Mouse (Mus musculus): ENCODE measurements around the gene Pla2g4e. TPM values are rescaled to one million over a fixed set of nuclear protein-coding genes. Genes with fewer than 3 reads are reported as not detected.

Gene Pla2g4e
- 0.10 and 0.19 TPM in 2 replicates for polyA plus RNA-seq (2015; fragmentation: Nextera tagmentation; extraction: Ambion mirVana)

GRCm38 (mm10) chr2:120244679-120245420, at the start of gene Pla2g4e:
Gene Pla2g4e, minus strand, starts transcription at chr2:120245335.
- WGBS: 5% methylated on average over 27 of the region's 27 CpGs
- H3K4me2 ChIP-seq (replicated peaks): peak within 1 kb of the TSS; percentile 77
- peak within 1 kb of the TSS; percentile 43; the same call in 1 of the 2 replicates for H3K9ac ChIP-seq
- peak; percentile 79 for ATAC-seq (ENCODE audit: low FRiP score, low read depth)
- peaks cover 5% of the 10 kb centered on the region for H3K4me1 ChIP-seq
- peak within 1 kb of the TSS; percentile 45 for H3K4me3 ChIP-seq
- H3K36me3 ChIP-seq: no peaks in the 10 kb centered on the region
- H3K9me3 ChIP-seq: no peaks in the 10 kb centered on the region
- no peak within 1 kb of the TSS for H3K27ac ChIP-seq
- peaks cover 37% of the 10 kb centered on the region for H3K27me3 ChIP-seq

- H3K9me3 ChIP-seq: no peaks in the 10 kb centered on the region
These were observed 46.4 kb upstream of the Pla2g4e start for GRCm38 (mm10) chr2:120291471-120292078.

DNA sequence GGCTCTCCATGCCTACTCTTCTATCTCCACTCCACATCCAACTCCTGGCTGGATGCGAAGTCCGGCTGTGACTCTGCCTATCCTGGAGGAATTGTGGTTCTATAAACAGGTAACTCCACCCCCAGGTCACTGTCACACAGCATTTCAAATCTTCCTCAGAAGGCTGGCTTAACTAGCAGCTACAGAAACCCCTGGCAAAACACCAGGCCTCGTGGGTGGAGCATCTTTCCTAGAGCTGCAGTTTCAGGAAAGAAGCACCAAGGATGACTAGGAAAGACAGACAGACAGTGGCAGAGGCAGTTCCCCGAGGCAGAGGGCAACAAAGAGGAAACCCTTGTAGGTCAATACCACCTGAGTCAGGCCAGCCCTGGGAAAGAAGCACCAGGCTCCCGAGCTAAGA, 43.9 kb upstream of the Pla2g4e start, which contains the start of gene Pla2g4d:
Gene Pla2g4d, minus strand, starts transcription at position 203 of the 400 bp plus-strand sequence.
- no peaks in the 10 kb centered on the region for H3K36me3 ChIP-seq
- H3K9me3 ChIP-seq: no peaks in the 10 kb centered on the region
- H3K9ac ChIP-seq: no peak within 1 kb of the TSS
- H3K4me3 ChIP-seq: no peak within 1 kb of the TSS
- no peak within 1 kb of the TSS for H3K4me2 ChIP-seq (replicated peaks)
- WGBS: 71% methylated on average over 5 of the region's 5 CpGs
- H3K27ac ChIP-seq: no peak within 1 kb of the TSS
- H3K4me1 ChIP-seq: no peaks in the 10 kb centered on the region
- H3K27me3 ChIP-seq: no peaks in the 10 kb centered on the region
- no peak for ATAC-seq (ENCODE audit: low FRiP score, low read depth)

More at GRCm38 (mm10) chr2:120291471-120292078, 46.4 kb upstream of the Pla2g4e start:
- 84% methylated on average over 8 of the region's 9 CpGs for WGBS
- Histone ChIP-seq H3K4me1 (no peaks in the 10 kb centered on the region), H3K27ac (no peak overlapping the region), H3K36me3 (no peaks in the 10 kb centered on the region), H3K4me3 (no peak overlapping the region), H3K4me2 (replicated peaks) (no peak overlapping the region), H3K27me3 (no peaks in the 10 kb centered on the region), H3K9ac (no peak overlapping the region)
- ATAC-seq (ENCODE audit: low FRiP score, low read depth): no peak

DNA sequence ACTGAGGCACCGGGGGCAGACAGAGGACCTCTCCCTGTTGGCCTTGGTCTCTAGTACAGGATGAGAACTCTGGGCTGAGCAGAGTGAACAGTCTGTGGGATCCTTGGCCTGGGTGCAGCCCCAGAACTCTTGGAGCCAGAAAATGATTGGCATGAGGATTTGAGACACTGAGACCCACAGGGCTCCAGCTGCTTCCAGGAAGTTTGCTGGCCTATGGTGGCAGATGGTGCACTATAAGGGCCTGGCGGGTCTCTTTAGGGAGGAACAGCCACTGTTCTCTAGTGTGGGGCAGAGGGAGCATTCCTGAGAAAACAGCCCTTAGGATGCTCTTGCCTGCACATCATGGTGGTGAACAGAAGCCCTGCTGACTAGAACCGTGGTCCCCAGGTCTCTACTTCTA, 43.3 kb upstream of the Pla2g4e start:
- no peak overlapping the region for H3K9ac ChIP-seq
- 84% methylated on average over 3 of the region's 3 CpGs for WGBS
- ATAC-seq (ENCODE audit: low FRiP score, low read depth): no peak
- no peaks in the 10 kb centered on the region for H3K36me3 ChIP-seq
- 0 out of 2 replicates have a peak, but pooled peaks cover under 1% of the 10 kb centered on the region for H3K4me1 ChIP-seq
- H3K9me3 ChIP-seq: no peaks in the 10 kb centered on the region
- H3K4me3 ChIP-seq: no peak overlapping the region
- H3K4me2 ChIP-seq (replicated peaks): no peak overlapping the region
- no peak overlapping the region for H3K27ac ChIP-seq
- no peaks in the 10 kb centered on the region for H3K27me3 ChIP-seq

GRCm38 (mm10) chr2:120285639-120286038, 40.5 kb upstream of the Pla2g4e start:
- no peak for ATAC-seq (ENCODE audit: low FRiP score, low read depth)
- Histone ChIP-seq H3K4me3 (no peak overlapping the region), H3K4me2 (replicated peaks) (no peak overlapping the region), H3K9me3 (no peaks in the 10 kb centered on the region), H3K4me1 (peaks cover 5% of the 10 kb centered on the region; the same call in 1 of the 2 replicates), H3K27ac (no peak overlapping the region), H3K27me3 (no peaks in the 10 kb centered on the region), H3K9ac (no peak overlapping the region), H3K36me3 (no peaks in the 10 kb centered on the region)
- WGBS: 79% methylated on average over 4 of the region's 4 CpGs

DNA sequence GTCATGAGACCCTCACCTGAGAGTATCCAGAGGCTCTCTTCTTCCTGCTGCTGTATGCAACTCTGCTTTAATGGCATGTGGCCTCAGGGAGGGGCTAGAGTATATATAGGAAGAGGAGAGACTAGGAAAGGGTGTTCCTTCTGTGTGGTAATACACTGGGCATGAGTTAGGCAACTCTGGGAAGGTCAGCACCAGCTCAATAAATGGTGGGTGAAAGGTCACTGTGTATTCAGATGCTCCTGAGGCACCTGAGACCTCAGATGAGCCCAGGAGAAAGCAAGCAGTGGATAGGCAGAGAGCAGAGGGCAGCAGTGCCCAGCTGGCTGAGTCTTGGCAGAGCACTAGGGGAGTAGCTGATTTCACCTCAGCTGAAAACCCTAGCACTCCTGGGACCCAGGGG, 39.6 kb upstream of the Pla2g4e start:
- H3K4me2 ChIP-seq (replicated peaks): no peak overlapping the region
- ATAC-seq (ENCODE audit: low FRiP score, low read depth): no peak
- no peaks in the 10 kb centered on the region for H3K27me3 ChIP-seq
- H3K4me1 ChIP-seq: peaks cover 5% of the 10 kb centered on the region; the same call in 1 of the 2 replicates
- no peak overlapping the region for H3K27ac ChIP-seq
- no peak overlapping the region for H3K9ac ChIP-seq
- H3K9me3 ChIP-seq: no peaks in the 10 kb centered on the region
- H3K36me3 ChIP-seq: no peaks in the 10 kb centered on the region
- no peak overlapping the region for H3K4me3 ChIP-seq

- Histone ChIP-seq H3K36me3 (no peaks in the 10 kb centered on the region), H3K9ac (no peak overlapping the region), H3K4me1 (peaks cover 5% of the 10 kb centered on the region; the same call in 1 of the 2 replicates), H3K27ac (no peak overlapping the region), H3K27me3 (no peaks in the 10 kb centered on the region), H3K4me2 (replicated peaks) (no peak overlapping the region), H3K9me3 (no peaks in the 10 kb centered on the region), H3K4me3 (no peak overlapping the region)
- no peak for ATAC-seq (ENCODE audit: low FRiP score, low read depth)
- WGBS: 81% methylated on average over 5 of the region's 5 CpGs
These were observed 39.0 kb upstream of the Pla2g4e start for GRCm38 (mm10) chr2:120284094-120284493.

DNA sequence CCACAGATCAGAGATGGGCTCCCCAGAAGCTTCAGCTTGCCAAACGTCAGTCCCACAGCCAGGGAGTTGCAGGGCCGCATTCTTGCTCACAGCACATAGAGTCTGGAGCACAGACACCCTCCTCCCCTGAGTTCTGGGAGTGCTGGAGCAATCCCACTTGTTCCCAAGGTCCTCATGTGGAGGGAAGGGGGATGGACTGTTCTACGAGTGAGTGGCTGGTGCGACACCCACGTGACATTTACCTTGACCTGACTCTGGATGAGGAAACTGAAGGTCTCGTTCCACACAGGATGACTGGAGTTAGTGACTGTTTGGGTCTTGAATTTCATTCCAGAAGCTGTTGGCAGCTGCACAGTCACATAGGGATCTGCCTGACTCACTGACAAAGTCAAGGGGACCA, 38.4 kb upstream of the Pla2g4e start:
- Histone ChIP-seq H3K4me3 (no peak overlapping the region), H3K9ac (no peak overlapping the region), H3K9me3 (no peaks in the 10 kb centered on the region), H3K4me1 (peaks cover 5% of the 10 kb centered on the region; the same call in 1 of the 2 replicates), H3K4me2 (replicated peaks) (no peak overlapping the region), H3K27ac (no peak overlapping the region), H3K36me3 (no peaks in the 10 kb centered on the region), H3K27me3 (no peaks in the 10 kb centered on the region)
- no peak for ATAC-seq (ENCODE audit: low FRiP score, low read depth)
- WGBS: 48% methylated on average over 6 of the region's 6 CpGs

DNA sequence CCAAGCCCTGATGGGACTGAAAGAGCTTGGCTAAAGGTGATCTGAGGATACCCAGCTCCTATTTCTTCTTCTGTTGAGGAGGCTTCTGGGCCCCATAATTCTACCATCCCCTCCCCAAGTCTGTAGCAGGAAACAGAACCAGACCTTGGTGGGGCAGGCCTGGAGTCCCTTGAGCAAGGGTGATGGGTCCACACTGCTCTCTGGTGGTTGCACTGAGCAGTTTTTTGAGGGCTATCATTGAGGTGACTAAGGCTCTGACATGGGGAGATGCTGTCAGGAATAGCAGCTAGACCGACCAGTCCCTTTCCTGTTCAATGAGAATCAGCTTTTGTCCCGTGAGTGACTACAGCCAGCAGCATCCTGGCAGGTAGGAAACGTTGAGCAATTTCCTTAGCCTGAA, 36.1 kb upstream of the Pla2g4e start:
- Histone ChIP-seq H3K27me3 (no peaks in the 10 kb centered on the region), H3K27ac (no peak overlapping the region), H3K4me2 (replicated peaks) (no peak overlapping the region), H3K4me3 (no peak overlapping the region), H3K9ac (no peak overlapping the region), H3K9me3 (no peaks in the 10 kb centered on the region), H3K36me3 (no peaks in the 10 kb centered on the region), H3K4me1 (peaks cover 5% of the 10 kb centered on the region; the same call in 1 of the 2 replicates)
- WGBS: 49% methylated on average over 3 of the region's 3 CpGs
- ATAC-seq (ENCODE audit: low FRiP score, low read depth): no peak

DNA sequence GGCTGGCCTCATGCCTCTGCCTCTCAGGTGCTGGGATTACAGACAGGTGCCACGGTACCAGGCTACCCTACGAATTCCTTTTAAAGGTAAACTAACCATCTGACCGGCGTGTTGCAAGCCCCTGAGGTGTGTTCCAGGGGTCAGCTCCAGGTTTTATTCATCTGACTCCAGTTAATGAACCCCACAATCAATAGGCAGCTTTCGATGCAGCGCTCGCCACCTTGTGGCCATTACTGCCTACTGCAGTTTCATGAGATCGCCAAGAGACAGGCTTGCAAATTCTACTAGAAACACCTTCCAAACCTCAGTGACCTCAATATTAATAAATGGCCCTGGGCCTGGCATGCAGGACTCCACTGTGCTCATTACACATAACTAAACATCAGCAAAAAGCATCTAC, 34.8 kb upstream of the Pla2g4e start:
- no peaks in the 10 kb centered on the region for H3K27me3 ChIP-seq
- H3K9ac ChIP-seq: no peak overlapping the region
- H3K36me3 ChIP-seq: no peaks in the 10 kb centered on the region
- peaks cover 5% of the 10 kb centered on the region; the same call in 1 of the 2 replicates for H3K4me1 ChIP-seq
- H3K4me2 ChIP-seq (replicated peaks): no peak overlapping the region
- no peak overlapping the region for H3K4me3 ChIP-seq
- ATAC-seq (ENCODE audit: low FRiP score, low read depth): no peak
- 14% methylated on average over 8 of the region's 8 CpGs for WGBS
- H3K9me3 ChIP-seq: no peaks in the 10 kb centered on the region
- H3K27ac ChIP-seq: no peak overlapping the region

- H3K36me3 ChIP-seq: no peaks in the 10 kb centered on the region
- H3K4me2 ChIP-seq (replicated peaks): no peak overlapping the region
- H3K27me3 ChIP-seq: no peaks in the 10 kb centered on the region
- H3K9ac ChIP-seq: no peak overlapping the region
- no peaks in the 10 kb centered on the region for H3K9me3 ChIP-seq
- no peak overlapping the region for H3K27ac ChIP-seq
- ATAC-seq (ENCODE audit: low FRiP score, low read depth): no peak
- no peaks in the 10 kb centered on the region for H3K4me1 ChIP-seq
- H3K4me3 ChIP-seq: no peak overlapping the region
- 73% methylated on average over 4 of the region's 4 CpGs for WGBS
These were observed 31.8 kb upstream of the Pla2g4e start for GRCm38 (mm10) chr2:120276951-120277350.

DNA sequence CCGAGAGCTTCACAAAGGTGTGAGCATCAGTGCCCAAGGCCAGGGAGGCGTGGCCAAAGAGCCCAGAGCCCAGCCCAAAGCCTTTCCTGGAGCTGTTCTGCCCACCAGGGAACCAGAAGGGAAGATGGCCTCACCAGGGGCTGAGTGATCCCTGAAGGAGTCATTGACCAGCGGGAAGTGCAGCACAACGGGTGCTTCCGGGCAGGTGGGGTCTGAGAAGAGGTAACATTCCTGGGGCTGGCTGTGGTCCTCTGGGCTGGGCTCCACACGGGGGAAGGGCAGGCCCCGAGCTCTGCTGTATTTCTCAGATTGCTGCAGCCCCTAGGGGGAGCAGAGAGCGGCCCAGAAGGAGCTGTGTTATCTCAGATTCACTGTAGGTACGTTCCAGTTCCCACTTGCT, 23.5 kb upstream of the Pla2g4e start:
- Histone ChIP-seq H3K27ac (no peak overlapping the region), H3K27me3 (0 out of 2 replicates have a peak, but pooled peaks cover 5% of the 10 kb centered on the region), H3K4me2 (replicated peaks) (peak overlapping the region; percentile 43), H3K9ac (no peak overlapping the region), H3K36me3 (no peaks in the 10 kb centered on the region), H3K4me3 (peak overlapping the region; percentile 5), H3K4me1 (0 out of 2 replicates have a peak, but pooled peaks cover 4% of the 10 kb centered on the region), H3K9me3 (no peaks in the 10 kb centered on the region)
- peak; percentile 40; the same call in 1 of the 2 replicates for ATAC-seq (ENCODE audit: low FRiP score, low read depth)
- WGBS: 4% methylated on average over 9 of the region's 9 CpGs
